Mouse (Mus musculus) embryonic facial prominence, embryonic 15.5 days (tissue): ENCODE measurements around the gene Mtrr. TPM values are rescaled to one million over a fixed set of nuclear protein-coding genes. Genes with fewer than 3 reads are reported as not detected.
A peak's percentile ranks its signal among the peaks of the same experiment; 100 is the strongest.

Source experiments
- ATAC-seq: fragments of 200-750 bp; cut with Nextera tagmentation; 2 replicates; pipeline ENCODE4 v1.8.0; 2017; ENCODE audit warnings: low read depth, moderate TSS enrichment; ENCODE audit not compliant: insufficient number of reproducible peaks, low FRiP score, low TSS enrichment
- H3K27ac ChIP-seq: fragments of 300-500 bp; sonication (generic); replicated peaks from 2 replicates; pipeline ENCODE4 v1.5.1; 2015; ENCODE audit warnings: mild to moderate bottlenecking, inconsistent platforms
- H3K27me3 ChIP-seq: fragments of 300-500 bp; sonication (generic); 2 replicates; pipeline ENCODE4 v1.6.1; 2015; ENCODE audit warnings: inconsistent platforms
- H3K36me3 ChIP-seq: fragments of 300-500 bp; sonication (generic); 2 replicates; pipeline ENCODE4 v1.6.1; 2015; ENCODE audit warnings: mild to moderate bottlenecking, inconsistent platforms
- H3K4me1 ChIP-seq: fragments of 300-500 bp; sonication (generic); 2 replicates; pipeline ENCODE4 v1.6.1; 2015; ENCODE audit warnings: inconsistent platforms
- H3K4me2 ChIP-seq: fragments of 300-500 bp; sonication (generic); replicated peaks from 2 replicates; pipeline ENCODE4 v1.6.1; 2015; ENCODE audit warnings: mild to moderate bottlenecking, inconsistent platforms
- H3K4me3 ChIP-seq: fragments of 300-500 bp; sonication (generic); replicated peaks from 2 replicates; pipeline ENCODE4 v1.5.1; 2015; ENCODE audit warnings: mild to moderate bottlenecking, inconsistent platforms
- H3K9ac ChIP-seq: fragments of 300-500 bp; sonication (generic); 2 replicates; pipeline ENCODE4 v1.6.1; 2015; ENCODE audit warnings: inconsistent platforms
- H3K9me3 ChIP-seq: fragments of 300-500 bp; sonication (generic); replicated peaks from 2 replicates; pipeline ENCODE4 v1.6.1; 2016; ENCODE audit warnings: inconsistent platforms
- WGBS: fragments of 180-500 bp; shearing (Covaris S2); methylation state at CpG from one replicate; pipeline ENCODE4 v1.1.7; 2015; 5-methylcytosine and 5-hydroxymethylcytosine counted together
- polyA plus RNA-seq: library from polyadenylated mRNA; unstranded; fragments of >200 nt; fragmentation: Nextera tagmentation; extraction: Ambion mirVana; gene quantifications from 2 replicates; pipeline ENCODE4 v1.2.1, GENCODE M21; 2015

Gene Mtrr
- polyA plus RNA-seq, result 17.4 and 20.1 TPM in 2 replicates

GRCm38 (mm10) chr13:68581747-68582516 lies at the start of gene Mtrr, which contains the start of gene Fastkd3:
Gene Mtrr (minus strand): TSS chr13:68582149.
Gene Fastkd3 (plus strand): TSS chr13:68582234.
- Histone ChIP-seq H3K27me3 (no peaks in the 10 kb centered on the region), H3K27ac (peak within 1 kb of the TSS; percentile 85), H3K36me3 (peaks cover 41% of the 10 kb centered on the region), H3K4me2 (peak within 1 kb of the TSS; percentile 73), H3K4me1 (peaks cover 20% of the 10 kb centered on the region), H3K9me3 (no peaks in the 10 kb centered on the region), H3K9ac (peak within 1 kb of the TSS; percentile 68), H3K4me3 (peak within 1 kb of the TSS; percentile 93)
- WGBS, result under 1% methylated on average over 81 of the region's 81 CpGs
- peak; percentile 99 for ATAC-seq

GRCm38 (mm10) chr13:68627041-68627440 lies 45.1 kb upstream of the Mtrr start:
- 68% methylated on average over 3 of the region's 3 CpGs for WGBS
- H3K4me1 ChIP-seq, result no peaks in the 10 kb centered on the region
- no peaks in the 10 kb centered on the region for H3K27me3 ChIP-seq
- no peak for ATAC-seq
- no peaks in the 10 kb centered on the region for H3K9me3 ChIP-seq
- no peak overlapping the region for H3K4me3 ChIP-seq
- no peak overlapping the region for H3K9ac ChIP-seq
- H3K4me2 ChIP-seq, result no peak overlapping the region
- no peak overlapping the region for H3K27ac ChIP-seq
- H3K36me3 ChIP-seq, result no peaks in the 10 kb centered on the region

- Histone ChIP-seq H3K4me2 (no peak overlapping the region), H3K36me3 (0 out of 2 replicates have a peak, but pooled peaks cover 3% of the 10 kb centered on the region), H3K9ac (no peak overlapping the region), H3K9me3 (no peaks in the 10 kb centered on the region), H3K4me1 (no peaks in the 10 kb centered on the region), H3K27me3 (no peaks in the 10 kb centered on the region), H3K27ac (no peak overlapping the region), H3K4me3 (no peak overlapping the region)
- 53% methylated on average over 6 of the region's 6 CpGs for WGBS
- ATAC-seq, result no peak
Measured at GRCm38 (mm10) chr13:68622792-68623191, 40.8 kb upstream of the Mtrr start.

- peak overlapping the region; percentile 68 for H3K27ac ChIP-seq
- peak overlapping the region; percentile 28 for H3K4me3 ChIP-seq
- WGBS, result 26% methylated on average over 21 of the region's 21 CpGs
- H3K9ac ChIP-seq, result no peak overlapping the region
- H3K9me3 ChIP-seq, result no peaks in the 10 kb centered on the region
- no peaks in the 10 kb centered on the region for H3K36me3 ChIP-seq
- H3K27me3 ChIP-seq, result no peaks in the 10 kb centered on the region
- peak overlapping the region; percentile 46 for H3K4me2 ChIP-seq
- ATAC-seq, result peak; percentile 62
- peaks cover 14% of the 10 kb centered on the region for H3K4me1 ChIP-seq
Measured at GRCm38 (mm10) chr13:68607652-68608405, 25.9 kb upstream of the Mtrr start.

GRCm38 (mm10) chr13:68605689-68606126 lies 23.8 kb upstream of the Mtrr start:
- Histone ChIP-seq H3K4me2 (peak overlapping the region; percentile 39), H3K27me3 (no peaks in the 10 kb centered on the region), H3K36me3 (no peaks in the 10 kb centered on the region), H3K27ac (no peak overlapping the region), H3K9me3 (no peaks in the 10 kb centered on the region), H3K9ac (no peak overlapping the region), H3K4me1 (peaks cover 24% of the 10 kb centered on the region), H3K4me3 (peak overlapping the region; percentile 29)
- 4% methylated on average over 11 of the region's 11 CpGs for WGBS
- peak; percentile 83 for ATAC-seq

- peaks cover 21% of the 10 kb centered on the region for H3K4me1 ChIP-seq
- H3K36me3 ChIP-seq, result no peaks in the 10 kb centered on the region
- no peaks in the 10 kb centered on the region for H3K9me3 ChIP-seq
- 75% methylated on average over 6 of the region's 6 CpGs for WGBS
- no peak overlapping the region for H3K4me3 ChIP-seq
- H3K27me3 ChIP-seq, result no peaks in the 10 kb centered on the region
- no peak overlapping the region for H3K9ac ChIP-seq
- no peak overlapping the region for H3K27ac ChIP-seq
- ATAC-seq, result no peak
- no peak overlapping the region for H3K4me2 ChIP-seq
Measured at GRCm38 (mm10) chr13:68603085-68603484, 21.1 kb upstream of the Mtrr start.

GRCm38 (mm10) chr13:68601184-68601583 lies 19.2 kb upstream of the Mtrr start:
- Histone ChIP-seq H3K36me3 (no peaks in the 10 kb centered on the region), H3K27me3 (no peaks in the 10 kb centered on the region), H3K4me3 (no peak overlapping the region), H3K9ac (no peak overlapping the region), H3K9me3 (no peaks in the 10 kb centered on the region), H3K27ac (no peak overlapping the region), H3K4me2 (no peak overlapping the region), H3K4me1 (peaks cover 13% of the 10 kb centered on the region)
- ATAC-seq, result no peak
- 11% methylated on average over 6 of the region's 6 CpGs for WGBS

GRCm38 (mm10) chr13:68598953-68599352 lies 17.0 kb upstream of the Mtrr start:
- no peaks in the 10 kb centered on the region for H3K36me3 ChIP-seq
- no peak overlapping the region for H3K4me3 ChIP-seq
- ATAC-seq, result no peak
- peaks cover 13% of the 10 kb centered on the region for H3K4me1 ChIP-seq
- H3K9me3 ChIP-seq, result no peaks in the 10 kb centered on the region
- no peaks in the 10 kb centered on the region for H3K27me3 ChIP-seq
- no peak overlapping the region for H3K9ac ChIP-seq
- no peak overlapping the region for H3K4me2 ChIP-seq
- no peak overlapping the region for H3K27ac ChIP-seq

- Histone ChIP-seq H3K9ac (no peak overlapping the region), H3K27me3 (no peaks in the 10 kb centered on the region), H3K4me2 (peak overlapping the region; percentile 34), H3K9me3 (no peaks in the 10 kb centered on the region), H3K36me3 (peaks cover 5% of the 10 kb centered on the region), H3K4me1 (peaks cover 13% of the 10 kb centered on the region), H3K27ac (no peak overlapping the region), H3K4me3 (no peak overlapping the region; the same call in 1 of the 2 replicates)
- ATAC-seq, result peak; percentile 47; the same call in 1 of the 2 replicates
- WGBS, result 14% methylated on average over 13 of the region's 13 CpGs
Measured at GRCm38 (mm10) chr13:68597667-68598066, 15.7 kb upstream of the Mtrr start.

GRCm38 (mm10) chr13:68597199-68597598 lies 15.2 kb upstream of the Mtrr start, which contains the start of gene 1700001L19Rik:
Gene 1700001L19Rik (plus strand): TSS chr13:68597421.
- no peak within 1 kb of the TSS for H3K27ac ChIP-seq
- H3K36me3 ChIP-seq, result peaks cover 10% of the 10 kb centered on the region
- 10% methylated on average over 10 of the region's 10 CpGs for WGBS
- H3K9ac ChIP-seq, result no peak within 1 kb of the TSS
- no peaks in the 10 kb centered on the region for H3K27me3 ChIP-seq
- no peak within 1 kb of the TSS; the same call in 1 of the 2 replicates for H3K4me3 ChIP-seq
- peak within 1 kb of the TSS; percentile 34 for H3K4me2 ChIP-seq
- no peaks in the 10 kb centered on the region for H3K9me3 ChIP-seq
- no peak for ATAC-seq
- peaks cover 13% of the 10 kb centered on the region for H3K4me1 ChIP-seq

GRCm38 (mm10) chr13:68593797-68594196 lies 11.8 kb upstream of the Mtrr start:
- Histone ChIP-seq H3K4me1 (peaks cover 3% of the 10 kb centered on the region; the same call in 1 of the 2 replicates), H3K27me3 (no peaks in the 10 kb centered on the region), H3K4me2 (no peak overlapping the region), H3K4me3 (no peak overlapping the region), H3K9ac (no peak overlapping the region), H3K9me3 (no peaks in the 10 kb centered on the region), H3K36me3 (peaks cover 40% of the 10 kb centered on the region), H3K27ac (no peak overlapping the region)
- 80% methylated on average over 1 of the region's 1 CpGs for WGBS
- ATAC-seq, result no peak
